Mouse (Mus musculus) G1E (cell line): Measurements from ENCODE around the gene Gsto1.

Source experiments
- CTCF ChIP-seq: IDR thresholded peaks from 2 replicates; pipeline ENCODE4 v1.5.1; 2012; ENCODE audit warnings: low read depth, low read length, inconsistent platforms, mixed read lengths
- GATA1 ChIP-seq: IDR thresholded peaks from 2 replicates; pipeline ENCODE4 v1.6.1; 2012; ENCODE audit warnings: borderline replicate concordance, low read length, inconsistent platforms, mixed read lengths
- POLR2AphosphoS5 ChIP-seq: IDR thresholded peaks from 2 replicates; pipeline ENCODE4 v1.6.1; 2012; ENCODE audit warnings: low read depth, low read length, inconsistent platforms; ENCODE audit not compliant: insufficient replicate concordance

- TF ChIP-seq CTCF (no peak), GATA1 (no peak), POLR2AphosphoS5 (no peak)
Measured at GRCm38 (mm10) chr19:47869516-47869915, 14.7 kb downstream of the Gsto1 start.
